Mouse (Mus musculus) lung, postnatal 0 days (tissue): ENCODE data around the gene Tpbgl. TPM values are rescaled to one million over a fixed set of nuclear protein-coding genes. Genes with fewer than 3 reads are reported as not detected.

Experiments
- ATAC-seq: fragments of 200-750 bp; cut with Nextera tagmentation; 2 replicates; pipeline ENCODE4 v1.8.0; 2017; ENCODE audit warnings: moderate library complexity
- DNase-seq: peaks from one replicate; pipeline ENCODE4 v3.0.0-alpha.2; 2016; ENCODE audit warnings: low spot score
- H3K27ac ChIP-seq: fragments of 300-500 bp; sonication (generic); 2 replicates; pipeline ENCODE4 v1.5.1; 2014; ENCODE audit warnings: antibody characterized with exemption, mild to moderate bottlenecking, low read length, mixed read lengths
- H3K27me3 ChIP-seq: fragments of 300-500 bp; sonication (generic); replicated peaks from 2 replicates; pipeline ENCODE4 v1.6.1; 2014; ENCODE audit warnings: low read length, mixed read lengths; ENCODE audit not compliant: insufficient read depth
- H3K36me3 ChIP-seq: fragments of 300-500 bp; sonication (generic); 2 replicates; pipeline ENCODE4 v1.6.1; 2014; ENCODE audit warnings: low read length, mixed read lengths; ENCODE audit not compliant: insufficient read depth
- H3K4me1 ChIP-seq: fragments of 300-500 bp; sonication (generic); 2 replicates; pipeline ENCODE4 v1.6.1; 2014; ENCODE audit warnings: antibody characterized with exemption, low read depth, low read length, mixed read lengths; ENCODE audit not compliant: insufficient read depth
- H3K4me2 ChIP-seq: fragments of 300-500 bp; sonication (generic); replicated peaks from 2 replicates; pipeline ENCODE4 v1.6.1; 2014; ENCODE audit warnings: low read depth, mild to moderate bottlenecking, low read length, moderate library complexity, mixed read lengths
- H3K4me3 ChIP-seq: fragments of 300-500 bp; sonication (generic); 2 replicates; pipeline ENCODE4 v1.5.1; 2014; ENCODE audit warnings: low read depth, low read length
- H3K9ac ChIP-seq: fragments of 300-500 bp; sonication (generic); replicated peaks from 2 replicates; pipeline ENCODE4 v1.6.1; 2014; ENCODE audit warnings: low read depth, mild to moderate bottlenecking
- H3K9me3 ChIP-seq: fragments of 300-500 bp; sonication (generic); 2 replicates; pipeline ENCODE4 v1.6.1; 2016; ENCODE audit warnings: low read length, mixed read lengths
- CTCF ChIP-seq: IDR thresholded peaks from 2 replicates; pipeline ENCODE4 v1.5.1; 2016; ENCODE audit warnings: antibody characterized with exemption, mild to moderate bottlenecking
- EP300 ChIP-seq: IDR thresholded peaks from 2 replicates; pipeline ENCODE4 v1.6.1; 2016; ENCODE audit warnings: antibody characterized with exemption, mild to moderate bottlenecking, control low read depth
- WGBS: fragments of 180-500 bp; shearing (Covaris S2); extraction: QIAGEN DNeasy Blood & Tissue Kit; methylation state at CpG from one replicate; pipeline ENCODE4 v1.1.7; 2014; 5-methylcytosine and 5-hydroxymethylcytosine counted together
- polyA plus RNA-seq: library from polyadenylated mRNA; unstranded; fragments of >200 nt; fragmentation: Nextera tagmentation; extraction: Ambion mirVana; gene quantifications from 2 replicates; pipeline ENCODE4 v1.2.1, GENCODE M21; 2015

Tpbgl gene
- polyA plus RNA-seq, 1 experiment from 2014 or later, result 0.79 TPM

GRCm38 (mm10) chr7:99590064-99590463 is 36.8 kb downstream of the Tpbgl start:
- H3K4me1 ChIP-seq, result no peaks in the 10 kb centered on the region
- no peaks in the 10 kb centered on the region for H3K27me3 ChIP-seq
- ATAC-seq (0 out of 2 replicates have a peak, but pooled peaks have one; percentile 27), DNase-seq (peak; percentile 71)
- H3K4me3 ChIP-seq, result no peak overlapping the region
- 15% methylated on average over 3 of the region's 3 CpGs for WGBS
- H3K36me3 ChIP-seq, result peaks cover 46% of the 10 kb centered on the region
- peak; percentile 89 for TF ChIP-seq CTCF
- TF ChIP-seq EP300, result no peak
- no peak overlapping the region for H3K9ac ChIP-seq
- no peak overlapping the region for H3K27ac ChIP-seq
- no peak overlapping the region for H3K4me2 ChIP-seq
- no peaks in the 10 kb centered on the region for H3K9me3 ChIP-seq

- Histone ChIP-seq H3K4me1 (no peaks in the 10 kb centered on the region), H3K9ac (no peak overlapping the region), H3K4me2 (no peak overlapping the region), H3K36me3 (peaks cover 26% of the 10 kb centered on the region), H3K27me3 (no peaks in the 10 kb centered on the region), H3K27ac (no peak overlapping the region), H3K4me3 (no peak overlapping the region), H3K9me3 (no peaks in the 10 kb centered on the region)
- no peak for ATAC-seq
- TF ChIP-seq CTCF (no peak), EP300 (no peak)
- no peak for DNase-seq
- 82% methylated on average over 8 of the region's 8 CpGs for WGBS
Observed at GRCm38 (mm10) chr7:99585976-99586375, 40.9 kb downstream of the Tpbgl start.

- Histone ChIP-seq H3K9me3 (no peaks in the 10 kb centered on the region), H3K4me2 (no peak overlapping the region), H3K4me1 (no peaks in the 10 kb centered on the region), H3K9ac (no peak overlapping the region), H3K4me3 (no peak overlapping the region), H3K36me3 (peaks cover 14% of the 10 kb centered on the region), H3K27me3 (no peaks in the 10 kb centered on the region), H3K27ac (0 out of 2 replicates have a peak overlapping the region, but pooled peaks have one; percentile 26)
- no peak for DNase-seq
- 63% methylated on average over 5 of the region's 5 CpGs for WGBS
- no peak for ATAC-seq
- TF ChIP-seq EP300 (no peak), CTCF (no peak)
Observed at GRCm38 (mm10) chr7:99583625-99584024, 43.3 kb downstream of the Tpbgl start.

- H3K9ac ChIP-seq, result no peak overlapping the region
- DNase-seq (peak; percentile 63), ATAC-seq (peak; percentile 75)
- H3K4me3 ChIP-seq, result no peak overlapping the region
- H3K4me1 ChIP-seq, result no peaks in the 10 kb centered on the region
- H3K4me2 ChIP-seq, result no peak overlapping the region
- H3K36me3 ChIP-seq, result peaks cover 9% of the 10 kb centered on the region
- WGBS, result 46% methylated on average over 4 of the region's 4 CpGs
- TF ChIP-seq CTCF (no peak), EP300 (no peak)
- 0 out of 2 replicates have a peak overlapping the region, but pooled peaks have one; percentile 26 for H3K27ac ChIP-seq
- H3K9me3 ChIP-seq, result no peaks in the 10 kb centered on the region
- H3K27me3 ChIP-seq, result no peaks in the 10 kb centered on the region
Observed at GRCm38 (mm10) chr7:99582867-99583266, 44.0 kb downstream of the Tpbgl start.

GRCm38 (mm10) chr7:99582306-99582705 is 44.6 kb downstream of the Tpbgl start:
- peak; percentile 76 for ATAC-seq
- DNase-seq, result peak; percentile 68
- Histone ChIP-seq H3K9me3 (no peaks in the 10 kb centered on the region), H3K27me3 (no peaks in the 10 kb centered on the region), H3K4me1 (no peaks in the 10 kb centered on the region), H3K9ac (no peak overlapping the region), H3K4me3 (no peak overlapping the region), H3K27ac (no peak overlapping the region), H3K4me2 (no peak overlapping the region), H3K36me3 (peaks cover 9% of the 10 kb centered on the region)
- no peak for TF ChIP-seq EP300
- no peak for TF ChIP-seq CTCF
- 40% methylated on average over 7 of the region's 7 CpGs for WGBS

- H3K36me3 ChIP-seq, result peaks cover 6% of the 10 kb centered on the region; the same call in 1 of the 2 replicates
- H3K9ac ChIP-seq, result no peak overlapping the region
- H3K27ac ChIP-seq, result 0 out of 2 replicates have a peak overlapping the region, but pooled peaks have one; percentile 9
- no peak overlapping the region for H3K4me3 ChIP-seq
- ATAC-seq, result 0 out of 2 replicates have a peak, but pooled peaks have one; percentile 8
- H3K27me3 ChIP-seq, result no peaks in the 10 kb centered on the region
- H3K4me2 ChIP-seq, result no peak overlapping the region
- no peaks in the 10 kb centered on the region for H3K9me3 ChIP-seq
- H3K4me1 ChIP-seq, result no peaks in the 10 kb centered on the region
- 38% methylated on average over 6 of the region's 6 CpGs for WGBS
- TF ChIP-seq EP300 (peak; percentile 57; the same call in 1 of the 2 replicates), CTCF (no peak)
- DNase-seq, result no peak
Observed at GRCm38 (mm10) chr7:99580247-99580646, 46.7 kb downstream of the Tpbgl start.
